ENCODE assay signal across 8 mouse cellular contexts in the genomic region with DNA sequence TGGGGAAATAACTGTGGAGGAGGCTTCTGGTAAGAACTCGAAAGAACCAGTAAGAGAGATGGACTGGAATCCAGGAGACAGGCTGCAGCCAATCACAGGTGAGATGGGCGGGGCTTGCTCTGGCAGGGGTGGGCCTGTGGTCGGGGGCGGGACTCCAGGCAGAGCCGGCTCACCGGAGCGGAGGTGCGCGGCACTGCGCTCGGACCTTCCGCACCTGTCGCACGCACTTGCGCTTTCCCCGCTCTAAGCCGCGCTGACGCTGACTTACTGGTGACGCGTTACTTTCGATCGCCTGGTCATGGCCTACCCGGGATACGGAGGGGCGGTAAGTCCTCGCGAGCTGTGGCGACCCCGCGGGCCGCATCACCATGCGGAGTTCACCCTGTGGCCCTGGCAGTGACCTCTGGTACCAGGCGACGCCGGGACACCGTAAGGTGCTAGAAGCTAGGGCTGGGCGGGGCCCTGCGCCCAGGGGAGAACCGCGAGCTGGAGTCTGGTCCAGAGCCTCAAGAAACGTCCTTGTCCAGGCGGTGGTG. TPM values are rescaled to one million over a fixed set of nuclear protein-coding genes. Genes with fewer than 3 reads are reported as not detected.
DNase-seq lines count a peak whose midpoint lies in the region; ATAC-seq and TF ChIP-seq lines count a peak whose summit lies in the region.

A gene (plus strand): TSS at position 151 of the 536 bp plus-strand sequence.

- ATAC-seq in intestine, postnatal 0 days, result peak; percentile 100

- H3K9me3 ChIP-seq in embryonic facial prominence, embryonic 10.5 days, result no peaks in the 10 kb centered on the region
- H3K9me3 ChIP-seq in intestine, postnatal 0 days (ENCODE audit: control insufficient read depth), result no peaks in the 10 kb centered on the region
- H3K9me3 ChIP-seq in midbrain, embryonic 10.5 days (replicated peaks), result no peaks in the 10 kb centered on the region

- TF ChIP-seq CTCF in intestine, postnatal 0 days (IDR thresholded peaks at IDR 0.05; ENCODE audit: low read depth), result no peak

- peak within 1 kb of the TSS; percentile 70 for H3K4me3 ChIP-seq in embryonic facial prominence, embryonic 10.5 days
- peak within 1 kb of the TSS; percentile 51 for H3K4me3 ChIP-seq in intestine, postnatal 0 days (ENCODE audit: low read depth, low read length)
- H3K4me3 ChIP-seq in midbrain, embryonic 10.5 days, result peak within 1 kb of the TSS; percentile 73

- peak within 1 kb of the TSS; percentile 73 for H3K4me2 ChIP-seq in intestine, postnatal 0 days (replicated peaks; ENCODE audit: low read depth)

- H3K27ac ChIP-seq in embryonic facial prominence, embryonic 10.5 days (replicated peaks), result no peak within 1 kb of the TSS; the same call in 1 of the 2 replicates
- H3K27ac ChIP-seq in intestine, postnatal 0 days (ENCODE audit: low read depth, low read length), result 0 out of 2 replicates have a peak within 1 kb of the TSS, but pooled peaks have one; percentile 31
- peak within 1 kb of the TSS; percentile 65; the same call in 1 of the 2 replicates for H3K27ac ChIP-seq in midbrain, embryonic 10.5 days (replicated peaks)

- DNase-seq in adrenal gland, adult 8-10 months, result peak; percentile 75
- peak; percentile 88 for DNase-seq in embryonic facial prominence, embryonic 10.5 days (ENCODE audit: low spot score)
- peak; percentile 36 for DNase-seq in gonadal fat pad, adult 2 months (ENCODE audit: low read depth)
- peak; percentile 76 to 81 for DNase-seq in left cerebral cortex, postnatal 36 days (ENCODE audit: low spot score in 2 of 2)
- DNase-seq in midbrain, embryonic 10.5 days (ENCODE audit: low spot score), result peak; percentile 84
- DNase-seq in skeletal muscle tissue, adult 2 months (ENCODE audit: low read depth, low spot score), result peak; percentile 75
- no peak for DNase-seq in MN1 (ENCODE audit: low spot score)

- H3K9ac ChIP-seq in intestine, postnatal 0 days (ENCODE audit: low read depth, low read length), result peak within 1 kb of the TSS; percentile 56

- peaks cover 22% of the 10 kb centered on the region for H3K27me3 ChIP-seq in embryonic facial prominence, embryonic 10.5 days (replicated peaks; ENCODE audit: low read depth, poor library complexity, severe bottlenecking)
- no peaks in the 10 kb centered on the region for H3K27me3 ChIP-seq in intestine, postnatal 0 days (replicated peaks; ENCODE audit: control insufficient read depth, insufficient read depth, low read length)
- H3K27me3 ChIP-seq in midbrain, embryonic 10.5 days (ENCODE audit: low read depth, poor library complexity, severe bottlenecking), result peaks cover 16% of the 10 kb centered on the region

- WGBS in embryonic facial prominence, embryonic 10.5 days, result under 1% methylated on average over 43 of the region's 43 CpGs
- WGBS in intestine, postnatal 0 days, result under 1% methylated on average over 43 of the region's 43 CpGs
- WGBS in midbrain, embryonic 10.5 days, result under 1% methylated on average over 42 of the region's 43 CpGs

- intact Hi-C loops in left cerebral cortex, postnatal 36 days (cut with DNase I), result no loop called here

- H3K36me3 ChIP-seq in embryonic facial prominence, embryonic 10.5 days (replicated peaks), result no peaks in the 10 kb centered on the region
- no peaks in the 10 kb centered on the region for H3K36me3 ChIP-seq in intestine, postnatal 0 days (ENCODE audit: control insufficient read depth, insufficient read depth)
- no peaks in the 10 kb centered on the region for H3K36me3 ChIP-seq in midbrain, embryonic 10.5 days

- H3K4me1 ChIP-seq in embryonic facial prominence, embryonic 10.5 days, result peaks cover 7% of the 10 kb centered on the region; the same call in 1 of the 2 replicates
- no peaks in the 10 kb centered on the region for H3K4me1 ChIP-seq in intestine, postnatal 0 days (replicated peaks; ENCODE audit: control insufficient read depth, insufficient read depth, low read length)
- 0 out of 2 replicates have a peak, but pooled peaks cover 3% of the 10 kb centered on the region for H3K4me1 ChIP-seq in midbrain, embryonic 10.5 days

RNA-seq across cellular contexts. Expression of the gene that starts here (rescaled TPM):
- total RNA-seq in adrenal gland, adult 8-10 months (2022), result 1 to 10 TPM; 2.8 to 7.5 (median 3.5) TPM
- polyA plus RNA-seq in embryonic facial prominence, embryonic 10.5 days (2016; fragmentation: Nextera tagmentation; extraction: Ambion mirVana), result 2.3 TPM in 2 replicates
- 15.6 and 16.8 TPM in 2 replicates for polyA plus RNA-seq in gonadal fat pad, adult 2 months (2012; rRNA removed)
- polyA plus RNA-seq in intestine, postnatal 0 days (2015; fragmentation: Nextera tagmentation; extraction: Ambion mirVana), result 3.9 and 5.0 TPM in 2 replicates
- 10 to 100 TPM; 15.5 to 24.5 TPM for total RNA-seq in left cerebral cortex, postnatal 36 days (2021)
- 1.5 and 2.0 TPM in 2 replicates for polyA plus RNA-seq in midbrain, embryonic 10.5 days (2016; fragmentation: Nextera tagmentation; extraction: Ambion mirVana)
